Mouse (Mus musculus) midbrain, embryonic 13.5 days (tissue): ENCODE measurements around the gene Alox12. TPM values are rescaled to one million over a fixed set of nuclear protein-coding genes. Genes with fewer than 3 reads are reported as not detected.
A peak's percentile ranks its signal among the peaks of the same experiment; 100 is the strongest.

Source experiments
- ATAC-seq: fragments of 200-750 bp; cut with Nextera tagmentation; 2 replicates; pipeline ENCODE4 v1.8.0; 2017; ENCODE audit warnings: mild to moderate bottlenecking, moderate TSS enrichment, moderate library complexity
- H3K27ac ChIP-seq: fragments of 300-500 bp; sonication (generic); 2 replicates; pipeline ENCODE4 v1.5.1; 2015; ENCODE audit warnings: inconsistent platforms, mild to moderate bottlenecking, moderate library complexity
- H3K27me3 ChIP-seq: fragments of 300-500 bp; sonication (generic); 2 replicates; pipeline ENCODE4 v1.6.1; 2015; ENCODE audit warnings: mild to moderate bottlenecking, inconsistent platforms
- H3K36me3 ChIP-seq: fragments of 300-500 bp; sonication (generic); 2 replicates; pipeline ENCODE4 v1.6.1; 2015; ENCODE audit warnings: mild to moderate bottlenecking, inconsistent platforms
- H3K4me1 ChIP-seq: fragments of 300-500 bp; sonication (generic); replicated peaks from 2 replicates; pipeline ENCODE4 v1.6.1; 2015; ENCODE audit warnings: inconsistent platforms
- H3K4me2 ChIP-seq: fragments of 300-500 bp; sonication (generic); replicated peaks from 2 replicates; pipeline ENCODE4 v1.6.1; 2015; ENCODE audit warnings: moderate library complexity, mild to moderate bottlenecking, inconsistent platforms
- H3K4me3 ChIP-seq: fragments of 300-500 bp; sonication (generic); replicated peaks from 2 replicates; pipeline ENCODE4 v1.5.1; 2015; ENCODE audit warnings: mild to moderate bottlenecking, inconsistent platforms
- H3K9ac ChIP-seq: fragments of 300-500 bp; sonication (generic); replicated peaks from 2 replicates; pipeline ENCODE4 v1.6.1; 2015; ENCODE audit warnings: mild to moderate bottlenecking, inconsistent platforms
- H3K9me3 ChIP-seq: fragments of 300-500 bp; sonication (generic); 2 replicates; pipeline ENCODE4 v1.6.1; 2016; ENCODE audit warnings: mild to moderate bottlenecking, inconsistent platforms
- WGBS: fragments of 180-500 bp; shearing (Covaris S2); methylation state at CpG from one replicate; pipeline ENCODE4 v1.1.7; 2015; 5-methylcytosine and 5-hydroxymethylcytosine counted together
- polyA plus RNA-seq: library from polyadenylated mRNA; unstranded; fragments of >200 nt; fragmentation: Nextera tagmentation; extraction: Ambion mirVana; gene quantifications from 2 replicates; pipeline ENCODE4 v1.2.1, GENCODE M21; 2015

Gene Alox12
- polyA plus RNA-seq, 1 experiment from 2014 or later = 1.2 TPM

DNA sequence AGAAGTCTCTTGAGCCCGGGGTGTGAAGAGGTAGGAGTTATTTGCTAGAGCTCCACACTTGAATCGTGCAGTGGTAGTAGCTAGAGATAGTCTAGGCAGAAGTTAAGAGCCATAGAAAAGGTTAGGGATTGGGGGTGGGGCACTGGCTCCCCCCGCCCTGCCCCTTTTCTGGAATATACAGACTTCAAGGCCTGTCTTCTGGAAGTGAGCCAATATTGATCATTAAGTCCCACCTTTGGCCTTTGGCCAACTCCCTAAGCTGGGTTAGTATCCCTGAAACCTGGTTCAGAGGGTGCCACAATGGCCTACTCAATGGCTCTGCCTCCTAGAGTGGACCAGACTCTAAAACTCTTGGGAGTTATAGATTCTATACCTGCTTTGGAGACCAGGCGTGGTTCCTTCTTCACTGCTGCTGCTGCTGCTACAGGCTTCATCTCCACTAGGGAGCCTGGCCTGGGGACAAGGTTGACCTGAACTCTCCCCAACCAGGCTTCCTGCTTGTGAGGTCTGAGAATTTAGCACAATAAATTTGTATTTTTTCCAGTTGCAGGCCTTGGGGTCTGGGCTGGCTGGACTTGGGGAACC, 27.4 kb downstream of the Alox12 start:
- WGBS = 94% methylated on average over 4 of the region's 4 CpGs
- H3K9ac ChIP-seq = no peak overlapping the region
- peaks cover 74% of the 10 kb centered on the region for H3K27me3 ChIP-seq
- H3K9me3 ChIP-seq = no peaks in the 10 kb centered on the region
- peaks cover 37% of the 10 kb centered on the region for H3K4me1 ChIP-seq
- no peaks in the 10 kb centered on the region for H3K36me3 ChIP-seq
- peak overlapping the region; percentile 47 for H3K4me2 ChIP-seq
- H3K4me3 ChIP-seq = no peak overlapping the region
- H3K27ac ChIP-seq = no peak overlapping the region
- no peak for ATAC-seq

GRCm38 (mm10) chr11:70227126-70227525, 28.0 kb downstream of the Alox12 start:
- Histone ChIP-seq H3K27ac (no peak overlapping the region), H3K4me1 (peaks cover 35% of the 10 kb centered on the region), H3K4me3 (no peak overlapping the region; the same call in 1 of the 2 replicates), H3K4me2 (peak overlapping the region; percentile 45), H3K27me3 (peaks cover 74% of the 10 kb centered on the region), H3K36me3 (no peaks in the 10 kb centered on the region), H3K9me3 (no peaks in the 10 kb centered on the region), H3K9ac (no peak overlapping the region)
- no peak for ATAC-seq
- 41% methylated on average over 5 of the region's 5 CpGs for WGBS

DNA sequence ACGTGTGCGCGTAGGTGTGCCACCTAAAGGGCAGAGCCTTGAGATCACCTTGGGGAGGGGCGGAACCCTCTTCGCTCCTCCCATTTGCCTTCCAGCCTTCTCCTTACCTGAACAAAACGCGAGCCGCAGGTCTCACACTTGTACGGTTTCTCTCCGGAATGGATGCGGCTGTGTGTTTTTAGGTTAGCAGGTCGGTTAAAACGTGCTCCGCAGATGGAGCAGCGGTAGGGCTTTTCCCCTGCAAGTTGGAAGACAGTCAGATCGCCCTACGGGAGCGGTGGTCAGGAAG, 28.6 kb downstream of the Alox12 start:
- peak overlapping the region; percentile 34; the same call in 1 of the 2 replicates for H3K9ac ChIP-seq
- H3K27ac ChIP-seq = no peak overlapping the region
- WGBS = 8% methylated on average over 18 of the region's 18 CpGs
- H3K4me2 ChIP-seq = peak overlapping the region; percentile 45
- peak overlapping the region; percentile 29 for H3K4me3 ChIP-seq
- peaks cover 74% of the 10 kb centered on the region for H3K27me3 ChIP-seq
- H3K4me1 ChIP-seq = peaks cover 41% of the 10 kb centered on the region
- no peaks in the 10 kb centered on the region for H3K9me3 ChIP-seq
- H3K36me3 ChIP-seq = no peaks in the 10 kb centered on the region
- ATAC-seq = no peak

- Histone ChIP-seq H3K9ac (peak overlapping the region; percentile 34; the same call in 1 of the 2 replicates), H3K27ac (no peak overlapping the region), H3K4me2 (peak overlapping the region; percentile 45), H3K36me3 (no peaks in the 10 kb centered on the region), H3K4me1 (peaks cover 43% of the 10 kb centered on the region), H3K9me3 (no peaks in the 10 kb centered on the region), H3K4me3 (peak overlapping the region; percentile 29), H3K27me3 (peaks cover 73% of the 10 kb centered on the region)
- ATAC-seq = no peak
- WGBS = 20% methylated on average over 27 of the region's 27 CpGs
These were observed 29.2 kb downstream of the Alox12 start for GRCm38 (mm10) chr11:70225798-70226601.

DNA sequence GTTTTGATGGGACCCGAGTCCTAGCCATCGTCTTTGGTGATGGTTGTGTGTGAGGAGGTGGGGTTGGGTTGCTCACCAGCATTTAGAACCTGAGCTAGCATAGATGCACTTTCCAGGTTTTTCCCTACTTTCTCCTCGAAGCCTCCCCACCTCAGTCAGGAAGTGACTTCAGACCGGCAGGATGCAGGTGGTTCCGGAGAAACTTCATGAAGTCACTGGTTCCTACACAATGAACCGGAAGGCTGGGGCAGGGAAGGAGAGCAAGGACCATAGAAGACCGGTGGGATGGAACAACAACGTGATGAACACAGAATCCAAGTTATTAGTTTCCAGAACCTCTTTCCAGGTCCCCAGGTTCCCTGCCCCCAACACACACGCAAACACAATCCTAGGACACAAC, 31.4 kb downstream of the Alox12 start:
- Histone ChIP-seq H3K4me1 (peaks cover 44% of the 10 kb centered on the region), H3K9ac (no peak overlapping the region), H3K27me3 (peaks cover 51% of the 10 kb centered on the region), H3K9me3 (no peaks in the 10 kb centered on the region), H3K36me3 (no peaks in the 10 kb centered on the region), H3K4me2 (no peak overlapping the region), H3K27ac (no peak overlapping the region), H3K4me3 (no peak overlapping the region)
- no peak for ATAC-seq
- 90% methylated on average over 9 of the region's 9 CpGs for WGBS

- no peak for ATAC-seq
- Histone ChIP-seq H3K36me3 (peaks cover 14% of the 10 kb centered on the region), H3K27ac (peak overlapping the region; percentile 85), H3K9ac (peak overlapping the region; percentile 57), H3K9me3 (no peaks in the 10 kb centered on the region), H3K27me3 (peaks cover 42% of the 10 kb centered on the region), H3K4me3 (peak overlapping the region; percentile 52), H3K4me2 (peak overlapping the region; percentile 90), H3K4me1 (peaks cover 44% of the 10 kb centered on the region)
- WGBS = 10% methylated on average over 14 of the region's 14 CpGs
These were observed 33.3 kb downstream of the Alox12 start for GRCm38 (mm10) chr11:70221603-70222500.

- H3K9ac ChIP-seq = peak within 1 kb of the TSS; percentile 90
- peak within 1 kb of the TSS; percentile 85 for H3K27ac ChIP-seq
- peak within 1 kb of the TSS; percentile 52 for H3K4me3 ChIP-seq
- WGBS = 0% methylated on average over 28 of the region's 28 CpGs
- H3K27me3 ChIP-seq = peaks cover 42% of the 10 kb centered on the region
- H3K9me3 ChIP-seq = no peaks in the 10 kb centered on the region
- peak within 1 kb of the TSS; percentile 90 for H3K4me2 ChIP-seq
- peaks cover 17% of the 10 kb centered on the region for H3K36me3 ChIP-seq
- peak; percentile 96 for ATAC-seq
- H3K4me1 ChIP-seq = peaks cover 35% of the 10 kb centered on the region
These were observed 34.2 kb downstream of the Alox12 start, which contains the start of gene Slc16a13 for GRCm38 (mm10) chr11:70220731-70221602. Gene Slc16a13 (minus strand): TSS chr11:70221064.

- Histone ChIP-seq H3K27me3 (peaks cover 42% of the 10 kb centered on the region), H3K4me3 (peak overlapping the region; percentile 52), H3K27ac (peak overlapping the region; percentile 85), H3K4me1 (peaks cover 38% of the 10 kb centered on the region), H3K36me3 (peaks cover 17% of the 10 kb centered on the region), H3K4me2 (peak overlapping the region; percentile 90), H3K9me3 (no peaks in the 10 kb centered on the region), H3K9ac (peak overlapping the region; percentile 90)
- WGBS = under 1% methylated on average over 24 of the region's 24 CpGs
- no peak for ATAC-seq
These were observed 34.8 kb downstream of the Alox12 start for GRCm38 (mm10) chr11:70220323-70220722.

DNA sequence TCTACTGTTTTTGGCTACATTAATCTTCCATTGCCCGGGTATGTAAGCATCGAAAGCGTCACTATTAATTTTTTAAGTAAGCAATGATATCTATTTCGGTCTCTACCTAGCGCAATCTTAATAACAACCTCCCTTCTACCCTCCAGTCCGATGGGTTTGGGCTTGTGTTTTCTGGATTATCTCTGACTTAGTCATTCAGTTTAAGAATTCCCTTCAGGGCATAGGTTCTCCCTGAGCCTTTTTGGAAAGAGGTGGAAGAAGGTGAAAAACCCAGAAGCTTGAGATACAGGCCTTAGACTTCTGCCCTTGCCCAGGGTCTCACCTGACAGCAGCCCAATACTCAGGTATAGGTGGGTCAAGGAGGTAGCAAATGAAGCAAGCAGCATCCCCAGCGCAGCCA, 35.3 kb downstream of the Alox12 start:
- peak overlapping the region; percentile 85 for H3K27ac ChIP-seq
- 58% methylated on average over 7 of the region's 7 CpGs for WGBS

DNA sequence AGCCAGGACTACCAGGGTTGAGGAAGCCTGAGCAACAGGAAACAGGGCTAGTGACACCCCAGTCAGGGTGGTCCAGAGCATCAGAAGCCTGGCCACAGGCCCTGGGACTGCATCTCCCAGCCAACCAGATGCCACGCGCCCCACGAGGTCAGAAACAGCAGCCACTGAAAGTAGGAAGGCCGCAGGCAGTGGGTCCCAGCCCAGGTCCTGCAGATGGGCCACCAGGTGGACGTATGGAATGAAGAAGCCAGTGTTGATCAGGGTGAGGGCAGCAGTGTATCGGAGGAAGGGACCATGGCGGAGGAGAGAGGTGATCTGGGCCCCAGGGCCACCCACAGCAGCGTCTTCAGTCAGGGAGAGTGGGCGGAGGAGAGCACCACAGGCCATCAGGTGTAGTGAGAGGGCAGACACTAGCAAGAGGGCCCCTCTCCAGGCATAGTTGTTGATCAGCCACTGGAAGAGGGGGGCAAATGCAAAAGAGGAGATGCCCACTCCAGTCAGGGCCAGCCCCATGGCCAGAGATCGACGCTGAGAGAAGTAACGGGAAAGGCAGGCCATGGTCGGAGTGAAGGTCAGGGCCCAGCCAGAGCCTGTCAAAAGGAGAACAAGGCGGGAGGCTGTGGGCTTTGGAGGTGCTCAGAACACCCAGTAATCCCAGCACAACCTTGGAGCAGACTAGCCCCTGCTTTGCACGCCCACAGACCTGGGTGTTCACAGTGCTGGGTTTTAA, 36.2 kb downstream of the Alox12 start:
- peak overlapping the region; percentile 2; the same call in 1 of the 2 replicates for H3K9ac ChIP-seq

More for the DNA sequence above, 35.3 kb downstream of the Alox12 start:
- Histone ChIP-seq H3K4me3 (peak overlapping the region; percentile 52), H3K9ac (peak overlapping the region; percentile 90), H3K36me3 (peaks cover 17% of the 10 kb centered on the region), H3K4me2 (peak overlapping the region; percentile 90), H3K27me3 (peaks cover 42% of the 10 kb centered on the region), H3K4me1 (peaks cover 43% of the 10 kb centered on the region), H3K9me3 (no peaks in the 10 kb centered on the region)
- no peak for ATAC-seq

More for the DNA sequence above, 36.2 kb downstream of the Alox12 start:
- Histone ChIP-seq H3K4me1 (peaks cover 52% of the 10 kb centered on the region), H3K4me3 (peak overlapping the region; percentile 52), H3K27me3 (peaks cover 43% of the 10 kb centered on the region), H3K4me2 (peak overlapping the region; percentile 90), H3K27ac (no peak overlapping the region), H3K36me3 (peaks cover 17% of the 10 kb centered on the region), H3K9me3 (no peaks in the 10 kb centered on the region)
- ATAC-seq = no peak
- WGBS = 88% methylated on average over 15 of the region's 15 CpGs
